Mouse (Mus musculus) olfactory bulb, adult 2 months (tissue): ENCODE results near the gene Gadd45a.

Source experiments
- CTCF ChIP-seq: fragments of 200-500 bp; IDR thresholded peaks from 2 replicates; pipeline ENCODE4 v1.5.1; 2012; ENCODE audit warnings: low read depth, mild to moderate bottlenecking, low read length, moderate library complexity; ENCODE audit not compliant: insufficient read depth
- POLR2A ChIP-seq: fragments of 200-500 bp; IDR thresholded peaks from 2 replicates; pipeline ENCODE4 v1.6.1; 2012; ENCODE audit warnings: mild to moderate bottlenecking, low read depth, low read length, moderate library complexity; ENCODE audit not compliant: insufficient read depth

DNA sequence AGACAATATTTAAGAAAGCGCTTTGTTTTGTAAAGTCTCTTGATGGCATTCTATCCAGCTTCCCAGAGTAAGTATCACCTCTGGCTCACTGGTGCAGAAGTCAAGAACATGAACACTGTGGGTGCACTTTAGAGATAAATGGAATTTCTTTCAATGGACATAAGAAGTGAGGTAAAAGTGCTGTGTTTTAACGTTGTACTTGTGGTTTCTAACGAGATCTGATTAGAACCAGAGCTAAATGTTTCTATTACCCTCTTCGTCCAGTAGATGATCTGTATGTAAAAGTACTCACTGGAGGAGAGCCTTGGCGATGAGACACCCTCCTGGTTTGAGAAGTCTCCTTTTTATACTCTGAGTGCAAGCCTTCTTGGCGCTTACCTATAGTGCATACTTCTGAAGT lies 48.2 kb downstream of the Gadd45a start:
- TF ChIP-seq POLR2A: no peak
- TF ChIP-seq CTCF: no peak
